9 mouse cellular contexts compared by ENCODE assay signal in genomic region chr7:118703144-118703561, GRCm38 (mm10). TPM values are rescaled to one million over a fixed set of nuclear protein-coding genes. Genes with fewer than 3 reads are reported as not detected.
DNase-seq lines count a peak whose midpoint lies in the region; ATAC-seq lines count a peak whose summit lies in the region.
"Had no signal": no experiment of that assay in that cellular context is flagged by ENCODE, and none has a peak within 500 bp of the region (broad histone marks: within the 10 kb centered on the region; RNA-seq: fewer than 3 reads in every experiment).

No protein-coding gene starts in this region.

- no peaks in the 10 kb centered on the region for H3K9me3 ChIP-seq in heart, embryonic 15.5 days (replicated peaks)
- no peaks in the 10 kb centered on the region for H3K9me3 ChIP-seq in embryonic facial prominence, embryonic 14.5 days (ENCODE audit: control insufficient read depth, low read length)

- H3K27me3 ChIP-seq in heart, embryonic 15.5 days = no peaks in the 10 kb centered on the region
- no peaks in the 10 kb centered on the region for H3K27me3 ChIP-seq in embryonic facial prominence, embryonic 14.5 days (replicated peaks; ENCODE audit: control insufficient read depth, insufficient read depth, low read length)

- intact Hi-C loops in heart, postnatal 25 days (cut with DNase I) = no loop called here

- H3K4me3 ChIP-seq in heart, embryonic 15.5 days = no peak overlapping the region
- no peak overlapping the region for H3K4me3 ChIP-seq in embryonic facial prominence, embryonic 14.5 days (ENCODE audit: low read depth, low read length)

- ATAC-seq in heart, embryonic 15.5 days (replicated peaks; ENCODE audit: insufficient number of reproducible peaks, insufficient read depth, low FRiP score, low read depth) = no peak
- no peak for ATAC-seq in embryonic facial prominence, embryonic 14.5 days (ENCODE audit: low read depth)

- H3K4me1 ChIP-seq in heart, embryonic 15.5 days (replicated peaks) = peaks cover 18% of the 10 kb centered on the region
- peaks cover 8% of the 10 kb centered on the region for H3K4me1 ChIP-seq in embryonic facial prominence, embryonic 14.5 days (ENCODE audit: control insufficient read depth, insufficient read depth, low read length)

- H3K9ac ChIP-seq in heart, embryonic 15.5 days = no peak overlapping the region
- no peak overlapping the region for H3K9ac ChIP-seq in embryonic facial prominence, embryonic 14.5 days (ENCODE audit: low read depth, low read length)

- 82% methylated on average over 15 of the region's 15 CpGs for WGBS in heart, embryonic 15.5 days
- 88% methylated on average over 15 of the region's 15 CpGs for whole genome bisulfite sequencing in embryonic facial prominence, embryonic 14.5 days

- H3K36me3 ChIP-seq in heart, embryonic 15.5 days = peaks cover 3% of the 10 kb centered on the region; the same call in 1 of the 2 replicates
- peaks cover 4% of the 10 kb centered on the region for H3K36me3 ChIP-seq in embryonic facial prominence, embryonic 14.5 days (ENCODE audit: control insufficient read depth, insufficient read depth, low read length)

- no peak overlapping the region for H3K27ac ChIP-seq in heart, embryonic 15.5 days
- no peak overlapping the region for H3K27ac ChIP-seq in embryonic facial prominence, embryonic 14.5 days (replicated peaks; ENCODE audit: low read depth, low read length)

- 0 out of 2 replicates have a peak overlapping the region, but pooled peaks have one; percentile 88 for H3K4me2 ChIP-seq in heart, embryonic 15.5 days
- H3K4me2 ChIP-seq in embryonic facial prominence, embryonic 14.5 days (ENCODE audit: low read depth, low read length) = no peak overlapping the region

- DNase-seq in heart, postnatal 25 days (ENCODE audit: low spot score) = no peak
- DNase-seq in 416B (ENCODE audit: low read depth) = peak; percentile 86
- DNase-seq in embryonic facial prominence, embryonic 14.5 days (ENCODE audit: low spot score) = peak; percentile 21
- DNase-seq in lung, postnatal 10 days = peak; percentile 69
- no peak for DNase-seq in right cerebral cortex, postnatal 10 days (ENCODE audit: low spot score in 2 of 2)
- DNase-seq in urinary bladder, adult 18-20 months (ENCODE audit: low spot score in 2 of 2) = no peak
- no peak for DNase-seq in embryo, embryonic 10.5 days (ENCODE audit: low spot score)
- DNase-seq: thymus, postnatal 36 days had no signal

RNA-seq across cellular contexts. Expression of gene Gde1, which starts 2.4 kb away (rescaled TPM):
- 74.1 and 78.4 TPM in 2 replicates for polyA plus RNA-seq in heart, embryonic 15.5 days (2015; fragmentation: Nextera tagmentation; extraction: Ambion mirVana)
- 10 to 100 TPM; 28.5 to 30.6 TPM for total RNA-seq in heart, postnatal 25 days (2021)
- polyA plus RNA-seq in embryonic facial prominence, embryonic 14.5 days (2014; fragmentation: Nextera tagmentation; extraction: Ambion mirVana) = 94.5 and 97.2 TPM in 2 replicates

RNA-seq across cellular contexts. Expression of gene Ccp110, which starts 9.2 kb away (rescaled TPM):
- 5.1 and 7.4 TPM in 2 replicates for polyA plus RNA-seq in heart, embryonic 15.5 days (2015; fragmentation: Nextera tagmentation; extraction: Ambion mirVana)
- total RNA-seq in heart, postnatal 25 days (2021) = 1 to 10 TPM; 2.5 to 2.7 TPM
- 11.1 and 12.0 TPM in 2 replicates for polyA plus RNA-seq in embryonic facial prominence, embryonic 14.5 days (2014; fragmentation: Nextera tagmentation; extraction: Ambion mirVana)

RNA-seq across cellular contexts. Expression of gene Vps35l, which starts 36.9 kb away (rescaled TPM):
- 44.8 and 51.6 TPM in 2 replicates for polyA plus RNA-seq in heart, embryonic 15.5 days (2015; fragmentation: Nextera tagmentation; extraction: Ambion mirVana)
- total RNA-seq in heart, postnatal 25 days (2021) = 10 to 100 TPM; 26.1 to 26.9 TPM
- 62.7 and 73.8 TPM in 2 replicates for polyA plus RNA-seq in embryonic facial prominence, embryonic 14.5 days (2014; fragmentation: Nextera tagmentation; extraction: Ambion mirVana)

Comparison
In these comparisons a context has a peak if more than half of its experiments do, and no peak if none do; other contexts are left out.
1. DNase-seq: peak in 416B (single experiment), embryonic facial prominence, embryonic 14.5 days (single experiment) and lung, postnatal 10 days (single experiment); none in heart, postnatal 25 days (single experiment), right cerebral cortex, postnatal 10 days (0 of 2), urinary bladder, adult 18-20 months (0 of 2) and embryo, embryonic 10.5 days (single experiment).